Mouse (Mus musculus): Measurements from ENCODE around the gene Iars2. TPM values are rescaled to one million over a fixed set of nuclear protein-coding genes. Genes with fewer than 3 reads are reported as not detected.

The Iars2 gene
- polyA plus RNA-seq, 1 experiment from 2014 or later = 32.8 TPM

- ATAC-seq (ENCODE audit: extremely low read depth, insufficient number of reproducible peaks, low FRiP score, low TSS enrichment) = 0 out of 2 replicates have a peak, but pooled peaks have one; percentile 41
- Histone ChIP-seq H3K9me3 (no peaks in the 10 kb centered on the region), H3K36me3 (peaks cover 86% of the 10 kb centered on the region), H3K4me1 (no peaks in the 10 kb centered on the region), H3K9ac (no peak overlapping the region), H3K27ac (replicated peaks) (no peak overlapping the region), H3K4me3 (no peak overlapping the region), H3K27me3 (replicated peaks) (no peaks in the 10 kb centered on the region), H3K4me2 (no peak overlapping the region)
- 83% methylated on average over 7 of the region's 7 CpGs for WGBS
These were observed 32.3 kb downstream of the Iars2 start for GRCm38 (mm10) chr1:185296850-185297249.

- Histone ChIP-seq H3K27me3 (replicated peaks) (no peaks in the 10 kb centered on the region), H3K4me3 (no peak overlapping the region), H3K4me2 (no peak overlapping the region), H3K9ac (no peak overlapping the region), H3K4me1 (no peaks in the 10 kb centered on the region), H3K36me3 (peaks cover 92% of the 10 kb centered on the region), H3K9me3 (no peaks in the 10 kb centered on the region), H3K27ac (replicated peaks) (no peak overlapping the region)
- WGBS = 91% methylated on average over 10 of the region's 10 CpGs
- ATAC-seq (ENCODE audit: extremely low read depth, insufficient number of reproducible peaks, low FRiP score, low TSS enrichment) = no peak
These were observed 36.4 kb downstream of the Iars2 start for GRCm38 (mm10) chr1:185292646-185293360.

GRCm38 (mm10) chr1:185291336-185291735, 37.9 kb downstream of the Iars2 start:
- Histone ChIP-seq H3K9me3 (no peaks in the 10 kb centered on the region), H3K27ac (replicated peaks) (no peak overlapping the region), H3K4me1 (no peaks in the 10 kb centered on the region), H3K9ac (no peak overlapping the region), H3K4me3 (no peak overlapping the region), H3K36me3 (peaks cover 92% of the 10 kb centered on the region), H3K27me3 (replicated peaks) (no peaks in the 10 kb centered on the region), H3K4me2 (no peak overlapping the region)
- 78% methylated on average over 4 of the region's 4 CpGs for WGBS
- ATAC-seq (ENCODE audit: extremely low read depth, insufficient number of reproducible peaks, low FRiP score, low TSS enrichment) = no peak

GRCm38 (mm10) chr1:185289231-185289630, 40.0 kb downstream of the Iars2 start:
- Histone ChIP-seq H3K9me3 (no peaks in the 10 kb centered on the region), H3K4me1 (peaks cover 18% of the 10 kb centered on the region), H3K27ac (replicated peaks) (no peak overlapping the region), H3K4me3 (no peak overlapping the region), H3K9ac (no peak overlapping the region), H3K27me3 (replicated peaks) (no peaks in the 10 kb centered on the region), H3K36me3 (peaks cover 85% of the 10 kb centered on the region), H3K4me2 (no peak overlapping the region)
- 67% methylated on average over 5 of the region's 5 CpGs for WGBS
- ATAC-seq (ENCODE audit: extremely low read depth, insufficient number of reproducible peaks, low FRiP score, low TSS enrichment) = no peak

- 83% methylated on average over 20 of the region's 20 CpGs for WGBS
These were observed 42.1 kb downstream of the Iars2 start for GRCm38 (mm10) chr1:185287066-185287465.

GRCm38 (mm10) chr1:185285171-185285570, 44.0 kb downstream of the Iars2 start:
- Histone ChIP-seq H3K9me3 (no peaks in the 10 kb centered on the region), H3K4me2 (peak overlapping the region; percentile 30), H3K27ac (replicated peaks) (peak overlapping the region; percentile 72), H3K27me3 (replicated peaks) (no peaks in the 10 kb centered on the region), H3K9ac (no peak overlapping the region), H3K36me3 (peaks cover 81% of the 10 kb centered on the region), H3K4me3 (no peak overlapping the region), H3K4me1 (peaks cover 25% of the 10 kb centered on the region)
- ATAC-seq (ENCODE audit: extremely low read depth, insufficient number of reproducible peaks, low FRiP score, low TSS enrichment) = no peak
- 44% methylated on average over 4 of the region's 4 CpGs for WGBS

More at GRCm38 (mm10) chr1:185287066-185287465, 42.1 kb downstream of the Iars2 start:
- Histone ChIP-seq H3K4me3 (no peak overlapping the region), H3K36me3 (peaks cover 83% of the 10 kb centered on the region), H3K9me3 (no peaks in the 10 kb centered on the region), H3K9ac (no peak overlapping the region), H3K4me2 (no peak overlapping the region), H3K27ac (replicated peaks) (no peak overlapping the region), H3K4me1 (peaks cover 25% of the 10 kb centered on the region), H3K27me3 (replicated peaks) (no peaks in the 10 kb centered on the region)
- ATAC-seq (ENCODE audit: extremely low read depth, insufficient number of reproducible peaks, low FRiP score, low TSS enrichment) = no peak

- Histone ChIP-seq H3K4me3 (no peak overlapping the region), H3K36me3 (peaks cover 81% of the 10 kb centered on the region), H3K4me2 (peak overlapping the region; percentile 30), H3K4me1 (peaks cover 25% of the 10 kb centered on the region), H3K9me3 (no peaks in the 10 kb centered on the region), H3K27me3 (replicated peaks) (no peaks in the 10 kb centered on the region), H3K27ac (replicated peaks) (peak overlapping the region; percentile 72), H3K9ac (no peak overlapping the region)
- WGBS = 25% methylated on average over 4 of the region's 4 CpGs
- peak; percentile 51; the same call in 1 of the 2 replicates for ATAC-seq (ENCODE audit: extremely low read depth, insufficient number of reproducible peaks, low FRiP score, low TSS enrichment)
These were observed 44.5 kb downstream of the Iars2 start for GRCm38 (mm10) chr1:185284740-185285139.

- Histone ChIP-seq H3K4me3 (no peak overlapping the region), H3K27ac (replicated peaks) (no peak overlapping the region), H3K36me3 (peaks cover 86% of the 10 kb centered on the region), H3K4me1 (peaks cover 31% of the 10 kb centered on the region), H3K9me3 (no peaks in the 10 kb centered on the region), H3K4me2 (no peak overlapping the region), H3K9ac (no peak overlapping the region), H3K27me3 (replicated peaks) (no peaks in the 10 kb centered on the region)
- ATAC-seq (ENCODE audit: extremely low read depth, insufficient number of reproducible peaks, low FRiP score, low TSS enrichment) = no peak
- WGBS = 91% methylated on average over 15 of the region's 15 CpGs
These were observed 45.9 kb downstream of the Iars2 start for GRCm38 (mm10) chr1:185283247-185283646.

GRCm38 (mm10) chr1:185282846-185283245, 46.4 kb downstream of the Iars2 start:
- no peak for ATAC-seq (ENCODE audit: extremely low read depth, insufficient number of reproducible peaks, low FRiP score, low TSS enrichment)
- H3K9ac ChIP-seq = no peak overlapping the region
- no peaks in the 10 kb centered on the region for H3K9me3 ChIP-seq
- no peak overlapping the region for H3K4me2 ChIP-seq
- no peak overlapping the region for H3K4me3 ChIP-seq
- H3K4me1 ChIP-seq = peaks cover 31% of the 10 kb centered on the region
- H3K27ac ChIP-seq (replicated peaks) = no peak overlapping the region
- H3K36me3 ChIP-seq = peaks cover 86% of the 10 kb centered on the region
- no peaks in the 10 kb centered on the region for H3K27me3 ChIP-seq (replicated peaks)
- 80% methylated on average over 11 of the region's 11 CpGs for WGBS

- H3K4me3 ChIP-seq = no peak overlapping the region
These were observed 48.6 kb downstream of the Iars2 start for GRCm38 (mm10) chr1:185280616-185281015.

GRCm38 (mm10) chr1:185279288-185279687, 49.9 kb downstream of the Iars2 start:
- ATAC-seq (ENCODE audit: extremely low read depth, insufficient number of reproducible peaks, low FRiP score, low TSS enrichment) = no peak
- H3K9me3 ChIP-seq = no peaks in the 10 kb centered on the region
- no peak overlapping the region for H3K4me3 ChIP-seq
- H3K27me3 ChIP-seq (replicated peaks) = no peaks in the 10 kb centered on the region
- 59% methylated on average over 9 of the region's 9 CpGs for WGBS
- peaks cover 27% of the 10 kb centered on the region for H3K4me1 ChIP-seq
- no peak overlapping the region for H3K4me2 ChIP-seq
- peaks cover 95% of the 10 kb centered on the region for H3K36me3 ChIP-seq
- no peak overlapping the region for H3K27ac ChIP-seq (replicated peaks)
- H3K9ac ChIP-seq = no peak overlapping the region

More at GRCm38 (mm10) chr1:185280616-185281015, 48.6 kb downstream of the Iars2 start:
- Histone ChIP-seq H3K36me3 (peaks cover 86% of the 10 kb centered on the region), H3K27ac (replicated peaks) (no peak overlapping the region), H3K4me1 (peaks cover 30% of the 10 kb centered on the region), H3K9me3 (no peaks in the 10 kb centered on the region), H3K4me2 (no peak overlapping the region), H3K27me3 (replicated peaks) (no peaks in the 10 kb centered on the region), H3K9ac (no peak overlapping the region)
- ATAC-seq (ENCODE audit: extremely low read depth, insufficient number of reproducible peaks, low FRiP score, low TSS enrichment) = no peak
- WGBS = 93% methylated on average over 4 of the region's 4 CpGs

- no peak overlapping the region for H3K27ac ChIP-seq (replicated peaks)
- H3K9me3 ChIP-seq = peaks cover 4% of the 10 kb centered on the region; the same call in 1 of the 2 replicates
- 58% methylated on average over 11 of the region's 11 CpGs for whole genome bisulfite sequencing
- peaks cover 94% of the 10 kb centered on the region for H3K36me3 ChIP-seq
- no peak overlapping the region for H3K4me3 ChIP-seq
- no peak overlapping the region for H3K9ac ChIP-seq
- no peak overlapping the region for H3K4me2 ChIP-seq
- peaks cover 19% of the 10 kb centered on the region for H3K4me1 ChIP-seq
- no peak for ATAC-seq (ENCODE audit: extremely low read depth, insufficient number of reproducible peaks, low FRiP score, low TSS enrichment)
- H3K27me3 ChIP-seq (replicated peaks) = no peaks in the 10 kb centered on the region
These were observed 52.2 kb downstream of the Iars2 start for GRCm38 (mm10) chr1:185277022-185277421.

Measured in heart, embryonic 13.5 days (tissue).